Mouse (Mus musculus) limb, embryonic 12.5 days (tissue): ENCODE measurements around the gene Tnik. TPM values are rescaled to one million over a fixed set of nuclear protein-coding genes. Genes with fewer than 3 reads are reported as not detected.

Experiments used
- microRNA-seq: library from miRNA; unstranded; fragments of <30 nt; microRNA quantifications from one replicate; pipeline ENCODE4, GENCODE M21; 2017
- polyA plus RNA-seq: library from polyadenylated mRNA; unstranded; fragments of >200 nt; fragmentation: Nextera tagmentation; extraction: Ambion mirVana; gene quantifications from 2 replicates; pipeline ENCODE4 v1.2.1, GENCODE M21; 2016

The Tnik gene
- polyA plus RNA-seq, 1 experiment from 2014 or later: 9.7 TPM

Small RNA genes within 50 kb of the gene (microRNA-seq; reads per million reads assigned to microRNA genes)
- not detected for gene Mir466q
